Mouse (Mus musculus): ENCODE results near the gene Pnpla8.
"Not testable (repeated sequence)": the region's sequence is repeated elsewhere in the genome, so short reads cannot be mapped to it uniquely, and the experiment has no call there.

Gene Pnpla8

GRCm38 (mm10) chr12:44221070-44221469 is at the start of gene Pnpla8:
Pnpla8 (plus strand) TSS chr12:44221370.
- not testable (repeated sequence) for DNase-seq (ENCODE audit: low spot score in 2 of 2)

GRCm38 (mm10) chr12:44176331-44177037 is 44.7 kb upstream of the Pnpla8 start:
- no peak for DNase-seq (ENCODE audit: low spot score in 2 of 2)

- no peak for DNase-seq (ENCODE audit: low spot score in 2 of 2)
Measured at GRCm38 (mm10) chr12:44177038-44177355, 44.2 kb upstream of the Pnpla8 start.

- DNase-seq (ENCODE audit: low spot score in 2 of 2): no peak
Measured at GRCm38 (mm10) chr12:44181081-44181982, 39.8 kb upstream of the Pnpla8 start.

- no peak for DNase-seq (ENCODE audit: low spot score in 2 of 2)
Measured at GRCm38 (mm10) chr12:44197873-44198525, 23.2 kb upstream of the Pnpla8 start.

GRCm38 (mm10) chr12:44209141-44209823 is 11.9 kb upstream of the Pnpla8 start:
- DNase-seq (ENCODE audit: low spot score in 2 of 2): peak in 1 of 2 experiments; percentile 34

GRCm38 (mm10) chr12:44209824-44210752 is 11.1 kb upstream of the Pnpla8 start, which contains the start of gene Dnajb9:
Dnajb9 (minus strand) TSS chr12:44210326.
- peak; percentile 100 for DNase-seq (ENCODE audit: low spot score in 2 of 2)

- no peak for DNase-seq (ENCODE audit: low spot score in 2 of 2)
Measured at GRCm38 (mm10) chr12:44211555-44211954, 9.6 kb upstream of the Pnpla8 start.

- no peak for DNase-seq (ENCODE audit: low spot score in 2 of 2)
Measured at GRCm38 (mm10) chr12:44221651-44222356, 634 bp downstream of the Pnpla8 start.

GRCm38 (mm10) chr12:44223044-44223443 is 1.9 kb downstream of the Pnpla8 start:
- no peak for DNase-seq (ENCODE audit: low spot score in 2 of 2)

- DNase-seq (ENCODE audit: low spot score in 2 of 2): no peak
Measured at GRCm38 (mm10) chr12:44224650-44225049, 3.5 kb downstream of the Pnpla8 start.

- no peak for DNase-seq (ENCODE audit: low spot score in 2 of 2)
Measured at GRCm38 (mm10) chr12:44241090-44241489, 19.9 kb downstream of the Pnpla8 start.

GRCm38 (mm10) chr12:44242407-44242806 is 21.2 kb downstream of the Pnpla8 start:
- no peak for DNase-seq (ENCODE audit: low spot score in 2 of 2)

- no peak for DNase-seq (ENCODE audit: low spot score in 2 of 2)
Measured at GRCm38 (mm10) chr12:44245739-44246138, 24.6 kb downstream of the Pnpla8 start.

GRCm38 (mm10) chr12:44248309-44248977 is 27.3 kb downstream of the Pnpla8 start:
- DNase-seq (ENCODE audit: low spot score in 2 of 2): no peak

GRCm38 (mm10) chr12:44262612-44263011 is 41.4 kb downstream of the Pnpla8 start:
- no peak for DNase-seq (ENCODE audit: low spot score in 2 of 2)

GRCm38 (mm10) chr12:44265651-44266050 is 44.5 kb downstream of the Pnpla8 start:
- DNase-seq (ENCODE audit: low spot score in 2 of 2): no peak

GRCm38 (mm10) chr12:44267196-44267595 is 46.0 kb downstream of the Pnpla8 start:
- no peak for DNase-seq (ENCODE audit: low spot score in 2 of 2)

- peak; percentile 98 to 100 for DNase-seq (ENCODE audit: low spot score in 2 of 2)
Measured at GRCm38 (mm10) chr12:44268728-44269302, 47.6 kb downstream of the Pnpla8 start.
